Mouse (Mus musculus) forebrain, embryonic 12.5 days (tissue): Measurements from ENCODE around the gene Flvcr2. TPM values are rescaled to one million over a fixed set of nuclear protein-coding genes. Genes with fewer than 3 reads are reported as not detected.

Experiments used
- ATAC-seq: fragments of 200-750 bp; cut with Nextera tagmentation; 2 replicates; pipeline ENCODE4 v1.8.0; 2017; ENCODE audit warnings: moderate TSS enrichment; ENCODE audit not compliant: low FRiP score
- H3K27ac ChIP-seq: fragments of 300-500 bp; sonication (generic); 2 replicates; pipeline ENCODE4 v1.5.1; 2016; ENCODE audit warnings: mild to moderate bottlenecking
- H3K27me3 ChIP-seq: fragments of 300-500 bp; sonication (generic); 2 replicates; pipeline ENCODE4 v1.6.1; 2016; ENCODE audit warnings: mild to moderate bottlenecking
- H3K36me3 ChIP-seq: fragments of 300-500 bp; sonication (generic); replicated peaks from 2 replicates; pipeline ENCODE4 v1.6.1; 2016; ENCODE audit warnings: mild to moderate bottlenecking
- H3K4me1 ChIP-seq: fragments of 300-500 bp; sonication (generic); 2 replicates; pipeline ENCODE4 v1.6.1; 2016
- H3K4me2 ChIP-seq: fragments of 300-500 bp; sonication (generic); 2 replicates; pipeline ENCODE4 v1.6.1; 2016; ENCODE audit warnings: mild to moderate bottlenecking, moderate library complexity
- H3K4me3 ChIP-seq: fragments of 300-500 bp; sonication (generic); replicated peaks from 2 replicates; pipeline ENCODE4 v1.5.1; 2016; ENCODE audit warnings: mild to moderate bottlenecking
- H3K9ac ChIP-seq: fragments of 300-500 bp; sonication (generic); 2 replicates; pipeline ENCODE4 v1.6.1; 2016; ENCODE audit warnings: mild to moderate bottlenecking
- H3K9me3 ChIP-seq: fragments of 300-500 bp; sonication (generic); 2 replicates; pipeline ENCODE4 v1.6.1; 2016
- WGBS: fragments of 180-500 bp; shearing (Covaris S2); methylation state at CpG from one replicate; pipeline ENCODE4 v1.1.7; 2016; 5-methylcytosine and 5-hydroxymethylcytosine counted together
- polyA plus RNA-seq: library from polyadenylated mRNA; unstranded; fragments of >200 nt; fragmentation: Nextera tagmentation; extraction: Ambion mirVana; gene quantifications from 2 replicates; pipeline ENCODE4 v1.2.1, GENCODE M21; 2016

Flvcr2 gene
- polyA plus RNA-seq, 1 experiment from 2014 or later, result 1.5 TPM

DNA sequence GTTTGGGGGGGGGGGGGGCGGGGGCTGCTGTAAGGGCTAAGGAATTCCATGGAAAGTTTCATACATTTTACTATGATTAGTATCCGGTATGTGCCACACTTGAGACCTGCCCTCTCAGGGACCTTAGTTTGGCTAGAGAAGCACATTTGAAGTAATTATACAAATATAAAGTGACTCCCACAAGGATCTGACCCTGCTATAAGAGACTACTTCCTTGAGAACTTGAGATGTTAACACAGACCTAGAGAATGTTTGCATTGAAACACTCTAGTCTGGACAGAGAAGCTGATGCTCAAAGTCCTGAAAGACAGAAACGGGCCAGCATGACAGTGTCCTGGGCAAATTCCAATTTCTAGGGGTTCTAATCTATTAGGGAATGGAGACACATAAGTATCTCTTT, 32.6 kb downstream of the Flvcr2 start:
- no peak overlapping the region for H3K4me3 ChIP-seq
- no peak overlapping the region for H3K4me2 ChIP-seq
- no peak overlapping the region for H3K9ac ChIP-seq
- ATAC-seq, result no peak
- whole genome bisulfite sequencing, result 91% methylated on average over 3 of the region's 3 CpGs
- H3K27ac ChIP-seq, result no peak overlapping the region
- no peaks in the 10 kb centered on the region for H3K36me3 ChIP-seq
- H3K27me3 ChIP-seq, result no peaks in the 10 kb centered on the region
- peaks cover 5% of the 10 kb centered on the region; the same call in 1 of the 2 replicates for H3K4me1 ChIP-seq
- no peaks in the 10 kb centered on the region for H3K9me3 ChIP-seq

DNA sequence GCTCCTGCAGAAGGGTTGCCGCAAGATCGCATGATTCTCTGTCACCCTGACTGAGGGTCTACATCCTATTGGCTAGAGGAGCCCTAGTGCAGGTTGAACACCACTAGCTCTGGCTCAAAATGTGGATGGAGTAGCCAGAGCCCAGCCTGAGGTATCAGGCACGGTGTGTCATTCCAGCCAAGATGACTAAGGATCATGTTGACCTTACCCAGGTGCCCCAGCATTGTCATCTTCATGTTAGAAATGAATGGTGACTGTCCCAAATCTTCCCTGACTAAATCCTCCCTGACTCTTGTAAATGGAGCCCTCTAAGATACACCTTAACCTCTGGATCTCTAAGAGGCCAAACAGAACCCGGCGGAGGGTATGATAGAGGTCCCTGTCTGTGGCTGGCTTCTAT, 33.4 kb downstream of the Flvcr2 start:
- no peaks in the 10 kb centered on the region for H3K9me3 ChIP-seq
- H3K4me3 ChIP-seq, result no peak overlapping the region
- peaks cover 5% of the 10 kb centered on the region; the same call in 1 of the 2 replicates for H3K4me1 ChIP-seq
- no peaks in the 10 kb centered on the region for H3K27me3 ChIP-seq
- no peaks in the 10 kb centered on the region for H3K36me3 ChIP-seq
- ATAC-seq, result no peak
- H3K9ac ChIP-seq, result no peak overlapping the region
- H3K4me2 ChIP-seq, result no peak overlapping the region
- WGBS, result 98% methylated on average over 5 of the region's 5 CpGs
- H3K27ac ChIP-seq, result no peak overlapping the region

DNA sequence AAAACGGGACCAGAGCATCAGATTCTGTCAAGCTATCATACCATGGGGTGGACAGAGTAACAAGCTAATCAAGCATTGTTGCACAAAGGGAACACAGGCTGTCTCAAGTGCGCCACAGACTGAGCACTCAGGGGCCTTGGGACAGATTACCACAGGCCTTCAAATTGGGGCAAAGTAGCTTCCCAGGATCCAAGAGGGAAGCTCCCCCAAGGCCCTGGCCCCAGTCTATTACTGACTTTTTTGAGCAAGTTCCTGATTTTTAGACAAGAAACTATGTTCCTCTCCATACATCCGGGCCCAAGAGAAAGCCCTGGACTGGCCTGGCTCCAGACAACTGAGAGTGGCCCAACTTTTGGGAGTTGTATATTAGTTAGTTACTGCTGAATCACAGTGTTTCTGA, 35.3 kb downstream of the Flvcr2 start:
- H3K4me2 ChIP-seq, result no peak overlapping the region
- no peak overlapping the region for H3K27ac ChIP-seq
- WGBS, result 85% methylated on average over 3 of the region's 3 CpGs
- ATAC-seq, result no peak
- H3K27me3 ChIP-seq, result no peaks in the 10 kb centered on the region
- H3K4me1 ChIP-seq, result peaks cover 5% of the 10 kb centered on the region; the same call in 1 of the 2 replicates
- no peak overlapping the region for H3K4me3 ChIP-seq
- H3K9ac ChIP-seq, result no peak overlapping the region
- H3K36me3 ChIP-seq, result no peaks in the 10 kb centered on the region
- no peaks in the 10 kb centered on the region for H3K9me3 ChIP-seq

DNA sequence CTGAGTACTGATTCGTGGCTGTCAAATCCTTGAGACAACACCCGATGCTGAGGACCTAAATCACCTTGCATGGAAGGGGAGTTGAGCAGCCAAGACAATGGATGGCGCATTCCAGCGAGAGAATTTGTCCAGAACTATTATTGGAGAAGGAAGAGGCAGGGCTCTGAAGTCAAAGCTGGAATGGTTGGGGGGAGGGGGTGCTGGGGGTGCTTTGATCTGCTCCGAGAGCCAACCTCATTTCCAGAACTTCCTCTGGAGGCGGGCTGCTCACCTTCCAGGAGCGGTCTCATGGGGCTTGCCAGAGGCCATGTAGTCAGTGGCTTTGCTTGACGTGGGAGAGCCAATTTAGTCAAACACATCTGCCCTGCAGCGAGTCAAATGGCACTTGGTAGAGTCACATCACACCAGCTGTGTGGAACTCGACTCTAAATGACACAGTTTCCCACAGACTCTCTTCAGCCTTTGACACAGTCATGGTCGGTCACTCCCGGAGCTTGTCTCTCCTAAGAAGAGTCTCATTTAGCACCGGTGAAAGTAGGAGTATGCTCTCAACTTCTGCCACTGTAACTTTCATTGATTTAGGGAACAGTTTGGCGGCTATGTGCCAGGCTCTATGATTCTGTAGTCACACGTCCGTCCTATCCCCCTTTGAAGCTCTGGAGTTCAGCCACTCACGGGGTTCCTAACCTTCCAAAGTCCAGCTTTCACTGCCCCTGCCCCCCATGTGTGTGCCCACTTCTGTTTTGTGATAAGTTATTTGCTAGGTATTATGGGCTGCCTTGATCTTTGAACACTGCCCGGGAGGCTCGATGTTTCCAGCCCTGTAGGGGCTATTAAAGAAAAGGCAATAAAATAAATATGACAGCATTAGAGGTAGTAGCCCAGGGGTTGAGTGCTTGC, 38.8 kb downstream of the Flvcr2 start:
- no peak for ATAC-seq
- no peak overlapping the region for H3K4me3 ChIP-seq
- H3K9ac ChIP-seq, result no peak overlapping the region
- H3K4me1 ChIP-seq, result no peaks in the 10 kb centered on the region
- H3K4me2 ChIP-seq, result no peak overlapping the region
- H3K36me3 ChIP-seq, result no peaks in the 10 kb centered on the region
- no peaks in the 10 kb centered on the region for H3K9me3 ChIP-seq
- WGBS, result 83% methylated on average over 19 of the region's 19 CpGs
- H3K27ac ChIP-seq, result no peak overlapping the region
- H3K27me3 ChIP-seq, result no peaks in the 10 kb centered on the region

DNA sequence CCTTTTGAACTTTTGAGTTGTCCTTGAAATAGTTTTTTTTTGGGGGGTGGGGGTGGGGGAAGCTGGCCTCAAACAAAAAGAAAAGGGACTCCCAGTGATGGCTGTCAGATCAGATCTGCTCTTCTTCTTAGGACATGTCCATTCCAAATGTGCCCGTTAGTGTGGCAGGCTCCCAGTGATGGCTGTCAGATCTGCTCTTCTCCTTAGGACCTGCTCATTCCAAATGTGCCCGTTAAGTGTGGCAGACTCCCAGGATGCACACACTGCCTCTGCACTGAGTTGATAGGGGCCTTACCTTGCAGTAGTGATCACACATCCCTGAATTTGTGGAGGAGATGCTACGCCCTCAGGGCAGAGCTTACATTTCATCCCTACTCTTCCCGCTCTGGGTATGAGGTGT, 45.8 kb downstream of the Flvcr2 start:
- ATAC-seq, result no peak
- 89% methylated on average over 4 of the region's 4 CpGs for WGBS
- Histone ChIP-seq H3K9ac (no peak overlapping the region), H3K4me3 (no peak overlapping the region), H3K4me2 (no peak overlapping the region), H3K27me3 (no peaks in the 10 kb centered on the region), H3K9me3 (no peaks in the 10 kb centered on the region), H3K36me3 (no peaks in the 10 kb centered on the region), H3K27ac (no peak overlapping the region), H3K4me1 (no peaks in the 10 kb centered on the region)

DNA sequence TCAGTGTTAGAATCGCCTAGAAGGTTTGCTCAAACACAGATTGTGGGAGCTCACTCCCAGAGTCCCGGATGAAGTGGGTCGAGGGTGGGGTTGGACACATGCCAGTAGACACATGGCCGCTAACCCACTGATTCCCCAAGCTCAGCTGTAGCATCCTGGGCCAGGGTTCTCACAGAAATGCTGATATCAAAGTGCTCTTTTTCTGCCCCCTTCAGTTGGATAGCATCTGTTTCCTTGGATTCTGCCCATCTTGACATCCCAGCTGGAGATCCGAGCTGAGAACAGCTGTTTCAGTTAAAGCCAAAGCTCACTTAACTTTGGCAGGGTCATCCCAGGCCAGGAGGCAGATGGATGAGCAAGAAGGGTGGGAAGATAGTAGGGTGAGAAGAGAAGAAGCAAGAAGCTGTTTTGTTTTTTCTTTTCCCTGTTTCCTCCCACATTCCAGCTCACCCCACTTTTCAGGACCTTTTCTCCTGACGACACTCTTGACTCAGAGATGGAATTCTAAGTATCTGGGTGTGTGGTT, 46.5 kb downstream of the Flvcr2 start:
- Histone ChIP-seq H3K9me3 (no peaks in the 10 kb centered on the region), H3K4me1 (no peaks in the 10 kb centered on the region), H3K27ac (no peak overlapping the region), H3K4me2 (no peak overlapping the region), H3K4me3 (no peak overlapping the region), H3K9ac (no peak overlapping the region), H3K36me3 (no peaks in the 10 kb centered on the region), H3K27me3 (no peaks in the 10 kb centered on the region)
- WGBS, result 79% methylated on average over 6 of the region's 6 CpGs
- no peak for ATAC-seq

DNA sequence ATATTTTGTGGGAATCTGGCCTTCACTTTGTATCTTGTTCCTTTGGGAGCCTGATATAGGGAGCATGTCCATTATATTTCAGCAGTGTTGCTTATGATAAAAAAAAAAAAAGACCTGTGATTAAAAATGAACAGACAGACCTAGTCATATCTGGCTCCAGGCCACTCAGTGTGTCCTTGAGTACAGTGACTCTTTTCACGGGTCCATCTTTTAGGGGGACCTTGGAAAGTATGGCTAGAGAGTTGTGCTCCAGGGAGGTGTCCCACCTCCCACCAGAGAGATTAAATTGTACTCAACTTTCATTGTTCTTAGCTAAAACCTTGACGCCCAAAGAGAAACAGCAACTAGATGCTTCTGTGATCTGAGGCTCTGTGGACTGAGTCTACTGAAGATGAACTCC, 47.8 kb downstream of the Flvcr2 start:
- Histone ChIP-seq H3K9me3 (no peaks in the 10 kb centered on the region), H3K27me3 (no peaks in the 10 kb centered on the region), H3K4me1 (no peaks in the 10 kb centered on the region), H3K27ac (no peak overlapping the region), H3K36me3 (no peaks in the 10 kb centered on the region), H3K4me3 (no peak overlapping the region), H3K4me2 (no peak overlapping the region), H3K9ac (no peak overlapping the region)
- ATAC-seq, result no peak
- WGBS, result 81% methylated on average over 2 of the region's 2 CpGs

DNA sequence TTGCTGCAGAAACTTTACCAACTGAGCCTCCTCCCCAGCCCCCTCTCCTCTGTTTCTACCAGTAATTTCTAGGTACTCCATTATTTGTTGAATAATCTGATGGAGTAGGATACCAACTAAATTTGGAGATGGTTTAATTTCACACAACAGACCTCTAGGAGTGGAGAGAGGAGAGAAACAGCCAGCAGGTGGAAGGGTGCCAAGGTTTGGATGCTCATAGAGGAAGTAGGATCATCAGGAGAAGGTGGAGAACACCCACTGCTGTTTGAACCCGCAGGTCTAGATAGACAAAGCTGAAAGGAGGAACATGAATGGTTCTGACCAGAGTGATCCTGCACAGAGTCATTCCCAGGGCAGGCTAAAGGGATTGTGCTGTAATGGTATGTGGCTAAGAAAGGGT, 49.2 kb downstream of the Flvcr2 start:
- no peaks in the 10 kb centered on the region for H3K36me3 ChIP-seq
- H3K9me3 ChIP-seq, result no peaks in the 10 kb centered on the region
- H3K4me1 ChIP-seq, result no peaks in the 10 kb centered on the region
- H3K27ac ChIP-seq, result no peak overlapping the region
- no peak overlapping the region for H3K9ac ChIP-seq
- no peaks in the 10 kb centered on the region for H3K27me3 ChIP-seq
- no peak overlapping the region for H3K4me2 ChIP-seq
- H3K4me3 ChIP-seq, result no peak overlapping the region
- WGBS, result 83% methylated on average over 1 of the region's 1 CpGs
- no peak for ATAC-seq

DNA sequence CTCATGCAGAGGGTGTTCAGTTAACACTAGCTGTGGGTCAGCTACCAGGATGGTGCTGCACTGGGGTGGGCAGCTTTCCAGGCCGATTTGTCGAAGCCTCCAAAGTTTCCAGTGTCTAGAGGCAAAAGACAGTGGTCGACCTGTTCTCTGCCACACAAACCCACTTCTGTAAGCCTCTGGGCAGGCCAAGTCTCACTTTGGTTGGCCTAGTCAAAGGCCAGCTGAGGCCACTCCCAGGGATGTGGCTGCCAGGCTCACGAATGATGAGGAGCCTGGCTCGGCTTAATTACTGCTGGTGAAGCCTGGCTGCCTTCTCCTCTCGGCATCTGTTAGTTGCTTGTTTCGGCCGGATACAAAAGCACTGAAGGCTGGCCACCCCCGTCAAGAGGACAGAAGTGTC, 53.7 kb downstream of the Flvcr2 start:
- Histone ChIP-seq H3K9me3 (no peaks in the 10 kb centered on the region), H3K36me3 (no peaks in the 10 kb centered on the region), H3K4me3 (no peak overlapping the region), H3K9ac (no peak overlapping the region), H3K4me2 (no peak overlapping the region), H3K4me1 (no peaks in the 10 kb centered on the region), H3K27me3 (no peaks in the 10 kb centered on the region), H3K27ac (no peak overlapping the region)
- 60% methylated on average over 9 of the region's 9 CpGs for WGBS
- ATAC-seq, result no peak

DNA sequence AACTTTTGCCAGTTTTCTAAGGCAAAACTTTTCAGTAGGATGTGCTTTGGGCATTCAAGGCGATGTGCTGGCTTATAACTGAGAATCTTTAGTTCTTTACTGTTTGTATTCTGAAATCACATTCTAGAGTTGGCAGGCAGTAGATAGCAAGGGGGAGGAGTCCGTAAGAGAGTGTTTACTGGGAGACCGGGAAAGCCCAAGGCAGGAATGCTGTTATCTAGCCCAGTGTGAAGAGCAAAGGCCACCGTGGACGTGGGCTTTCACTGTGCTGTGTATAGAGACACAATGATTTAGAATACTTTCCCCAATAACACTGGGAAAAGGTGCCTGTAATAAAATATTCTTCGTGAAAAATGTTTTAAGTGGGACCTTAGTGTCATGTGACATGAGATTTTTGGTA, 63.4 kb downstream of the Flvcr2 start:
- H3K4me3 ChIP-seq, result no peak overlapping the region
- peaks cover 32% of the 10 kb centered on the region for H3K36me3 ChIP-seq
- no peak overlapping the region for H3K4me2 ChIP-seq
- H3K27ac ChIP-seq, result no peak overlapping the region
- WGBS, result 80% methylated on average over 6 of the region's 6 CpGs
- H3K9ac ChIP-seq, result no peak overlapping the region
- H3K27me3 ChIP-seq, result no peaks in the 10 kb centered on the region
- no peak for ATAC-seq
- H3K4me1 ChIP-seq, result no peaks in the 10 kb centered on the region
- H3K9me3 ChIP-seq, result no peaks in the 10 kb centered on the region

DNA sequence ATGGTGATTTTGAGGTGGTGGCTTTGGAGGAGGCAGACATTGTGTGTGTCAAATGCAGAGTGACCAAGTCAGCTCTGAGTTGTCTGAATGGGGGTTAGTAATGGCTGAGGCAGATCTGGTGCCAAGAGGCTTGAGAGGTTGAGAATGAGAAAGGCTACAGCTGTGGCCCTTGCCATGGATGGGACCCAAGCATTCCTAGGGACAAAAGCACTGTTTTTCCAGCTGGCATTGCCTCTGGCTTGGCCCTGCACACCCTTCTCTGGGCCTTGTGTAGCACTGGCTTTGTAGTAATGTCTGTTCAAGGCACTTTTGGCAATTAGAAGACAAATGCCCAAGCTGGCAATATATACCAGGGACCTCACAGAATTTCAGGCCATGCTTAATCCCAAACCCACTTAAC, 64.6 kb downstream of the Flvcr2 start:
- H3K4me1 ChIP-seq, result no peaks in the 10 kb centered on the region
- no peaks in the 10 kb centered on the region for H3K9me3 ChIP-seq
- no peak for ATAC-seq
- H3K9ac ChIP-seq, result no peak overlapping the region
- H3K27ac ChIP-seq, result no peak overlapping the region
- no peak overlapping the region for H3K4me3 ChIP-seq
- peaks cover 43% of the 10 kb centered on the region for H3K36me3 ChIP-seq
- no peaks in the 10 kb centered on the region for H3K27me3 ChIP-seq
- no peak overlapping the region for H3K4me2 ChIP-seq

DNA sequence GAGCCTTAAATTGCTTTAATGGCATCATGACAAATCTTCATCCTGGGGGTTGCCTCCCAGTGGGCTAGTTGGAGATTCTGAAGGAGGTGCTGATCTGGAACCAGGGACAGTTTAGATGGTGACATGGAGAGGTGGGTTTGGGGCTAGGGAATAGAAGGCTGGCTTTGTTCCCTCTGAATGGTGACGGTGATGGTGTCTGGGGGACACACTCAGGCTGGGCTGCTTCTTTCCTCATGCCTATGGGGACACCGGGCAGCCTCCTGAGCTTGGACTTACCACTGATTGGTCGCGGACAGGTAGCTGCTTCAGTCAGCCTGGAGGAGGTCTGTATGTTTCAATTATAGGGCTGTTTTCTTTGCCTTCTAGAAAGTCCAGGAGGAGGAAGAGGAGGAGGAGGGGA, 65.3 kb downstream of the Flvcr2 start:
- Histone ChIP-seq H3K27ac (no peak overlapping the region), H3K4me3 (no peak overlapping the region), H3K4me2 (no peak overlapping the region), H3K9me3 (no peaks in the 10 kb centered on the region), H3K4me1 (no peaks in the 10 kb centered on the region), H3K27me3 (no peaks in the 10 kb centered on the region), H3K36me3 (peaks cover 50% of the 10 kb centered on the region), H3K9ac (no peak overlapping the region)
- no peak for ATAC-seq
- 100% methylated on average over 4 of the region's 4 CpGs for WGBS

DNA sequence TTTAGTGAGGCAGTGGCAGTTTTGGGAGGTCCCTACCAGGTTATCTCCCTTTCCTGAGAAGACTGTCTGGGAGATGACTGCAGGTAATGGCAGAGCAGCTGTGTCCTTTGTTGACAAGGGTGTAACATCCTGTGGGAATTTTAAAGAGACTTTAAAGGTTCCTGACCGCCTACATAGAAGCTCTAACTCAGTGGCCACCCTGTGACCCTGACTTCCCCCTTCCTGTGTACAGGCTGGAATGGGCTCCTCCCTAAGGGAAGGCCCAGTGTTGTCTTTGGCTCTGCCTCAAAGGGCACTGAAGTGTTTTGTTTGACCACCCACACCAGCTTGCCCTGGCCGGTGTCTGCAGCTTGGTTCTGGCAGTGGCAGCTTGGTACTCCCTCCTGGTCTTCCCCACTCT, 67.3 kb downstream of the Flvcr2 start:
- no peak overlapping the region for H3K4me2 ChIP-seq
- H3K9me3 ChIP-seq, result no peaks in the 10 kb centered on the region
- H3K9ac ChIP-seq, result no peak overlapping the region
- 82% methylated on average over 2 of the region's 2 CpGs for WGBS
- H3K4me3 ChIP-seq, result no peak overlapping the region
- 0 out of 2 replicates have a peak, but pooled peaks cover under 1% of the 10 kb centered on the region for H3K4me1 ChIP-seq
- H3K27ac ChIP-seq, result no peak overlapping the region
- no peak for ATAC-seq
- H3K27me3 ChIP-seq, result no peaks in the 10 kb centered on the region
- H3K36me3 ChIP-seq, result peaks cover 59% of the 10 kb centered on the region
